Mouse (Mus musculus): ENCODE data around the gene Prmt1. TPM values are rescaled to one million over a fixed set of nuclear protein-coding genes. Genes with fewer than 3 reads are reported as not detected.

The Prmt1 gene
- polyA plus RNA-seq, 2 experiments: 51.2 to 168 TPM

- H3K36me3 ChIP-seq (replicated peaks; ENCODE audit: control insufficient read depth, insufficient read depth, low read depth): no peaks in the 10 kb centered on the region
- DNase-seq (ENCODE audit: low read depth in 3 of 3, low spot score in 3 of 3) (no peak), ATAC-seq (ENCODE audit: insufficient read depth) (no peak)
- H3K9ac ChIP-seq (replicated peaks): no peak overlapping the region
- H3K9me3 ChIP-seq (ENCODE audit: control insufficient read depth, low read length): no peaks in the 10 kb centered on the region
- peaks cover 6% of the 10 kb centered on the region for H3K27me3 ChIP-seq (ENCODE audit: control insufficient read depth, insufficient read depth, low read length)
- no peak for TF ChIP-seq CTCF (IDR thresholded peaks at IDR 0.05; ENCODE audit: low read depth)
- peaks cover 12 to 14% of the 10 kb centered on the region in 2 experiments for H3K4me1 ChIP-seq (replicated peaks; ENCODE audit: control insufficient read depth in 2 of 2, insufficient read depth in 2 of 2, low read length in 1 of 2)
- H3K4me2 ChIP-seq (ENCODE audit: low read depth): no peak overlapping the region
- no peak overlapping the region for H3K27ac ChIP-seq
- no peak overlapping the region for H3K4me3 ChIP-seq (ENCODE audit: insufficient read depth in 1 of 2, low read depth in 2 of 2, low read length in 2 of 2)
- WGBS (ENCODE audit: insufficient replicate concordance): 59% methylated on average over 6 of the region's 6 CpGs
Observed at GRCm38 (mm10) chr7:44956266-44956665, 30.1 kb downstream of the Prmt1 start.

DNA sequence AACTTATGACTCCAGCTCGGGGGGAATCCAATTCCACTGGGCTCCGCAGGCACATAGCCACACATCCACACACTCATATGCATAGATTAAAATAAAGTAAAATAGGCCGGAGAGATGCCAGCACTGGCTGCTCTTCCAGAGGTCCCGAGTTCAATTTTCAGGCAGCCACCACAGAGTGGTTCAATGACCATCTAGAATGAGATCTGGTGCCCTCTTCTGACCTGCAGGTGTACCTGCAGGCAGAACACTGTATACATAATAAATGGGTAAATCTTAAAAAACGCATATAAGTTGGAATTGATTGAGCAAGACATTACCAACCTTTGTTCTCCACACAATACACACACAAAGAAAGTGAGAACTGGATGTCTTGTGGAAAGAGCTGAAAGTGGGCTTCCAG lies 30.7 kb downstream of the Prmt1 start:
- H3K27me3 ChIP-seq (ENCODE audit: control insufficient read depth, insufficient read depth, low read length): peaks cover 13% of the 10 kb centered on the region
- TF ChIP-seq CTCF (IDR thresholded peaks at IDR 0.05; ENCODE audit: low read depth) (peak; percentile 72), EP300 (IDR thresholded peaks at IDR 0.05; ENCODE audit: low read depth) (no peak)
- H3K4me2 ChIP-seq (ENCODE audit: low read depth): no peak overlapping the region
- 36% methylated on average over 5 of the region's 5 CpGs for WGBS (ENCODE audit: insufficient replicate concordance)
- peaks cover 12 to 14% of the 10 kb centered on the region in 2 experiments for H3K4me1 ChIP-seq (replicated peaks; ENCODE audit: control insufficient read depth in 2 of 2, insufficient read depth in 2 of 2, low read length in 1 of 2)
- H3K9me3 ChIP-seq (ENCODE audit: control insufficient read depth, low read length): no peaks in the 10 kb centered on the region
- H3K36me3 ChIP-seq (replicated peaks; ENCODE audit: control insufficient read depth, insufficient read depth, low read depth): no peaks in the 10 kb centered on the region
- H3K27ac ChIP-seq: no peak overlapping the region
- ATAC-seq (ENCODE audit: insufficient read depth) (no peak), DNase-seq (ENCODE audit: low read depth in 3 of 3, low spot score in 3 of 3) (peak in 1 of 3 experiments; percentile 26)
- no peak overlapping the region for H3K4me3 ChIP-seq (ENCODE audit: insufficient read depth in 1 of 2, low read depth in 2 of 2, low read length in 2 of 2)
- no peak overlapping the region for H3K9ac ChIP-seq (replicated peaks)

- WGBS (ENCODE audit: insufficient replicate concordance): 79% methylated on average over 12 of the region's 12 CpGs
- peaks cover 12 to 14% of the 10 kb centered on the region in 2 experiments for H3K4me1 ChIP-seq (replicated peaks; ENCODE audit: control insufficient read depth in 2 of 2, insufficient read depth in 2 of 2, low read length in 1 of 2)
- ATAC-seq (ENCODE audit: insufficient read depth): no peak
Observed at GRCm38 (mm10) chr7:44954091-44954885, 32.1 kb downstream of the Prmt1 start.

DNA sequence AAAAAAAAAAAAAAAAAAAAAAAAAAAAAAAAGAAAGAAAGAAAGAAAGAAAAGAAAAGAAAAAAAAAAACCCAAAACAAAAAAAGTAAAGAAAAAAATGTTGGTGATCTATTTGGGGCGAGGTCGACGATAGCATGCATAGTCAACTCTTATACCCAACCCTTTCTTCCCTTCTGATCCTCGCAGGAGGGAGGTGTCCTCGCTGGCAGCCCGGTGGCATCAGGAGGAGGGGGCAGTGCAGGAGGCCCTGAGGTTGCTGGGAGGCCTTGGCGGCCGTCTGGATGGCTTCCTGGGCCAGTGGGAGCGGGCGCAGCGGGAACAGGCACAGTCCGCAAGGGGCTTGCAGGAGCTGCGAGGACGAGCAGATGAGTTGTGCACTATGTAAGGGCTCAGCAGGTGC lies 32.8 kb downstream of the Prmt1 start:
- Histone ChIP-seq H3K36me3 (replicated peaks; ENCODE audit: control insufficient read depth, insufficient read depth, low read depth) (no peaks in the 10 kb centered on the region), H3K9ac (replicated peaks) (no peak overlapping the region), H3K27me3 (ENCODE audit: control insufficient read depth, insufficient read depth, low read length) (peaks cover 22% of the 10 kb centered on the region), H3K9me3 (ENCODE audit: control insufficient read depth, low read length) (no peaks in the 10 kb centered on the region), H3K4me2 (ENCODE audit: low read depth) (no peak overlapping the region), H3K27ac (no peak overlapping the region), H3K4me3 (ENCODE audit: insufficient read depth in 1 of 2, low read depth in 2 of 2, low read length in 2 of 2) (no peak overlapping the region), H3K4me1 (replicated peaks; ENCODE audit: control insufficient read depth in 2 of 2, insufficient read depth in 2 of 2, low read length in 1 of 2) (peaks cover 12 to 14% of the 10 kb centered on the region in 2 experiments)
- ATAC-seq (ENCODE audit: insufficient read depth) (no peak), DNase-seq (ENCODE audit: low read depth in 3 of 3, low spot score in 3 of 3) (no peak)
- 62% methylated on average over 14 of the region's 14 CpGs for WGBS (ENCODE audit: insufficient replicate concordance)
- no peak for TF ChIP-seq EP300 (IDR thresholded peaks at IDR 0.05; ENCODE audit: low read depth)
- TF ChIP-seq CTCF (IDR thresholded peaks at IDR 0.05; ENCODE audit: low read depth): no peak

More at GRCm38 (mm10) chr7:44954091-44954885, 32.1 kb downstream of the Prmt1 start:
- Histone ChIP-seq H3K36me3 (replicated peaks; ENCODE audit: control insufficient read depth, insufficient read depth, low read depth) (no peaks in the 10 kb centered on the region), H3K4me2 (ENCODE audit: low read depth) (no peak overlapping the region), H3K9ac (replicated peaks) (no peak overlapping the region), H3K4me3 (ENCODE audit: insufficient read depth in 1 of 2, low read depth in 2 of 2, low read length in 2 of 2) (no peak overlapping the region), H3K27ac (no peak overlapping the region), H3K9me3 (ENCODE audit: control insufficient read depth, low read length) (no peaks in the 10 kb centered on the region), H3K27me3 (ENCODE audit: control insufficient read depth, insufficient read depth, low read length) (peaks cover 22% of the 10 kb centered on the region)
- no peak for DNase-seq (ENCODE audit: low read depth in 3 of 3, low spot score in 3 of 3)
- TF ChIP-seq EP300 (IDR thresholded peaks at IDR 0.05; ENCODE audit: low read depth) (no peak), CTCF (IDR thresholded peaks at IDR 0.05; ENCODE audit: low read depth) (no peak)

DNA sequence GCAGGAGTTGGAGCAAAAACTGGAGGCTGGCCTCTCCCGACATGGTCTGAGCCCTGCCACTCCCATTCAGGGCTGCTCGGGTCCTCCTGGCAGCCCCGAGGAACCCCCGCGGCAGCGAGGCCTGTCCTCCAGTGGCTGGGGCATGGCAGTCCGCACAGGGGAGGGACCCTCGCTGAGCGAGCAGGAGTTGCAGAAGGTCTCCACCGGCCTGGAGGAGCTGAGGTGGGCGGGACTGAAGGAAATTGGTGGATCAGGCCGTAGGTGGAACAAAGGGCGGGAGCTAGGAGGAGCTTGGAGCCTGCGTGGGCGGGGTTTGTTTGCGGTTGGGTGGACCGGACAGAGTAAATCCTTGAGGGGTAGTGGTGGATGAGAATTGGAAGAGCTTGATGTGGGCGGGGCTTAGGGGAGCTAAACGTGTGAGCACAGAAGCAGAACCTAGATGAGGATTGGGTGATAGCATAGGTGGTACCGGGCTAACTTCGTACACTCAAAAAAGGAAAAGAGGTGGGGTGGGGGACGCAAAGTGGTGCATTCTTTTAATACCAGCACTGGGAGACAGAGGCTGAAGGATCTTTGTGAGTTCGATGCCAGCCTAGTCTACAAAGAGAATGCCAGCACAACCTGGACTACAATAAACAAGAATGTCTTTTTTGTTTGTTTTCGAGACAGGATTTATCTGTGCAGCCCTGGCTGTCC lies 33.6 kb downstream of the Prmt1 start:
- WGBS (ENCODE audit: insufficient replicate concordance): 4% methylated on average over 24 of the region's 24 CpGs
- peak overlapping the region; percentile 91 for H3K4me2 ChIP-seq (ENCODE audit: low read depth)
- ATAC-seq (ENCODE audit: insufficient read depth): peak; percentile 84
- TF ChIP-seq EP300 (IDR thresholded peaks at IDR 0.05; ENCODE audit: low read depth): no peak
- no peak for TF ChIP-seq CTCF (IDR thresholded peaks at IDR 0.05; ENCODE audit: low read depth)
- peaks cover 12 to 14% of the 10 kb centered on the region in 2 experiments for H3K4me1 ChIP-seq (replicated peaks; ENCODE audit: control insufficient read depth in 2 of 2, insufficient read depth in 2 of 2, low read length in 1 of 2)
- H3K36me3 ChIP-seq (replicated peaks; ENCODE audit: control insufficient read depth, insufficient read depth, low read depth): no peaks in the 10 kb centered on the region
- DNase-seq (ENCODE audit: low read depth in 3 of 3, low spot score in 3 of 3): peak; percentile 79 to 86 (median 81)
- peaks cover 22% of the 10 kb centered on the region for H3K27me3 ChIP-seq (ENCODE audit: control insufficient read depth, insufficient read depth, low read length)
- peak overlapping the region; percentile 49 for H3K27ac ChIP-seq
- peak overlapping the region; percentile 57 for H3K9ac ChIP-seq (replicated peaks)
- peak overlapping the region; percentile 49 to 59 for H3K4me3 ChIP-seq (ENCODE audit: insufficient read depth in 1 of 2, low read depth in 2 of 2, low read length in 2 of 2)
- H3K9me3 ChIP-seq (ENCODE audit: control insufficient read depth, low read length): no peaks in the 10 kb centered on the region

All from liver, embryonic 14.5 days (tissue).